ENCODE assay signal across 9 mouse cellular contexts in the genomic region with DNA sequence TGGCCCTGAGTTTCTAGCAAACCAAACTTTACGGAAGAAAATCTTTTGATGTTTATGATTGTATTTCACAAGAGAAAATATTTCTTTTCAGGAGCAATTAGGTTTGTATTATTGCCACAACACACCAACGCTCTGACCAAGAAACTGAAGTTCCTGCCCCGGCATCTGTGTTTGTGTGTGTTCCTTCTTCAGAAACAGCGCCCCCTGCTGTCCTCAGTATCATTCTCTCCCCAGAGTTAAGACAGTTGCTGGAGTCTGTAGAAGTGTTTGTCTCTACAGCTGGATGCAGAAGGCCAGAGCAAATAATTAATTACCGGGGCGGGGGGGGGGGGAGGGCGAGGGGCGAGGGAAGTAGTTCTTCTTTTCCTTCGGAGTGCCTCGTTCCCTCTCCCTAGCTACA. TPM values are rescaled to one million over a fixed set of nuclear protein-coding genes. Genes with fewer than 3 reads are reported as not detected.
DNase-seq lines count a peak whose midpoint lies in the region; ATAC-seq and TF ChIP-seq lines count a peak whose summit lies in the region.
"Had no signal": no experiment of that assay in that cellular context is flagged by ENCODE, and none has a peak within 500 bp of the region (broad histone marks: within the 10 kb centered on the region; RNA-seq: fewer than 3 reads in every experiment).

No protein-coding gene starts in this region.

- peak; percentile 74 for TF ChIP-seq CTCF in hindbrain, postnatal 0 days (IDR thresholded peaks at IDR 0.05; ENCODE audit: low read depth)

- H3K9ac ChIP-seq in embryonic facial prominence, embryonic 14.5 days (ENCODE audit: low read depth, low read length) = no peak overlapping the region
- H3K9ac ChIP-seq in hindbrain, postnatal 0 days (replicated peaks; ENCODE audit: low read length) = no peak overlapping the region
- no peak overlapping the region for H3K9ac ChIP-seq in midbrain, embryonic 12.5 days (replicated peaks)
- H3K9ac ChIP-seq in stomach, embryonic 14.5 days (replicated peaks; ENCODE audit: low read depth, low read length) = no peak overlapping the region
- H3K9ac ChIP-seq: limb, embryonic 15.5 days had no signal

- WGBS in embryonic facial prominence, embryonic 14.5 days = 29% methylated on average over 8 of the region's 10 CpGs
- WGBS in hindbrain, postnatal 0 days = 29% methylated on average over 6 of the region's 10 CpGs
- 25% methylated on average over 8 of the region's 10 CpGs for WGBS in midbrain, embryonic 12.5 days
- WGBS in stomach, embryonic 14.5 days = 20% methylated on average over 9 of the region's 10 CpGs

- H3K4me1 ChIP-seq in embryonic facial prominence, embryonic 14.5 days (ENCODE audit: control insufficient read depth, insufficient read depth, low read length) = peaks cover 5% of the 10 kb centered on the region
- 0 out of 2 replicates have a peak, but pooled peaks cover 12% of the 10 kb centered on the region for H3K4me1 ChIP-seq in hindbrain, postnatal 0 days (ENCODE audit: insufficient read depth, low read length)
- H3K4me1 ChIP-seq in midbrain, embryonic 12.5 days = peaks cover 16% of the 10 kb centered on the region
- no peaks in the 10 kb centered on the region for H3K4me1 ChIP-seq in stomach, embryonic 14.5 days (ENCODE audit: control insufficient read depth, insufficient read depth, low read length)

- DNase-seq in cerebellum, adult 11 months = peak; percentile 14
- DNase-seq in adrenal gland, postnatal 14 days = peak; percentile 87
- DNase-seq in embryonic facial prominence, embryonic 14.5 days (ENCODE audit: low spot score) = peak; percentile 84
- DNase-seq in hindbrain, postnatal 0 days (ENCODE audit: low spot score) = peak; percentile 86
- DNase-seq in left cerebral cortex, postnatal 14 days (ENCODE audit: low spot score in 2 of 2) = peak; percentile 45 to 81

- H3K9me3 ChIP-seq in embryonic facial prominence, embryonic 14.5 days (ENCODE audit: control insufficient read depth, low read length) = no peaks in the 10 kb centered on the region
- no peaks in the 10 kb centered on the region for H3K9me3 ChIP-seq in hindbrain, postnatal 0 days (ENCODE audit: low read length)
- no peaks in the 10 kb centered on the region for H3K9me3 ChIP-seq in midbrain, embryonic 12.5 days
- H3K9me3 ChIP-seq in stomach, embryonic 14.5 days (ENCODE audit: control insufficient read depth, low read depth, low read length) = no peaks in the 10 kb centered on the region
- H3K9me3 ChIP-seq: limb, embryonic 15.5 days had no signal

- peaks cover 31% of the 10 kb centered on the region for H3K27me3 ChIP-seq in embryonic facial prominence, embryonic 14.5 days (replicated peaks; ENCODE audit: control insufficient read depth, insufficient read depth, low read length)
- peaks cover 6% of the 10 kb centered on the region; the same call in 1 of the 2 replicates for H3K27me3 ChIP-seq in hindbrain, postnatal 0 days (ENCODE audit: insufficient read depth, low read length)
- peaks cover 32% of the 10 kb centered on the region for H3K27me3 ChIP-seq in midbrain, embryonic 12.5 days
- no peaks in the 10 kb centered on the region for H3K27me3 ChIP-seq in stomach, embryonic 14.5 days (ENCODE audit: control insufficient read depth, insufficient read depth, low read length)

- intact Hi-C loops in left cerebral cortex, postnatal 14 days (cut with DNase I) = loop anchor here (5.0 kb wide), 1 partner anchor 265 kb away; no protein-coding TSS in a partner anchor

- H3K36me3 ChIP-seq in embryonic facial prominence, embryonic 14.5 days (ENCODE audit: control insufficient read depth, insufficient read depth, low read length) = no peaks in the 10 kb centered on the region
- H3K36me3 ChIP-seq in hindbrain, postnatal 0 days (ENCODE audit: insufficient read depth, low read length) = no peaks in the 10 kb centered on the region
- no peaks in the 10 kb centered on the region for H3K36me3 ChIP-seq in midbrain, embryonic 12.5 days
- H3K36me3 ChIP-seq in stomach, embryonic 14.5 days (ENCODE audit: control insufficient read depth, insufficient read depth, low read length) = no peaks in the 10 kb centered on the region
- H3K36me3 ChIP-seq: limb, embryonic 15.5 days had no signal

- ATAC-seq in cerebellum, adult (ENCODE audit: insufficient number of reproducible peaks, low FRiP score, low TSS enrichment) = no peak
- ATAC-seq in embryonic facial prominence, embryonic 14.5 days (ENCODE audit: low read depth) = no peak
- no peak for ATAC-seq in hindbrain, postnatal 0 days
- peak; percentile 35; the same call in 1 of the 2 replicates for ATAC-seq in midbrain, embryonic 12.5 days (ENCODE audit: low FRiP score, low read depth)
- ATAC-seq in stomach, embryonic 14.5 days (ENCODE audit: insufficient number of reproducible peaks, insufficient read depth, low FRiP score, low read depth) = no peak

- H3K27ac ChIP-seq in embryonic facial prominence, embryonic 14.5 days (replicated peaks; ENCODE audit: low read depth, low read length) = no peak overlapping the region
- no peak overlapping the region for H3K27ac ChIP-seq in hindbrain, postnatal 0 days
- H3K27ac ChIP-seq in midbrain, embryonic 12.5 days (replicated peaks) = no peak overlapping the region
- H3K27ac ChIP-seq in stomach, embryonic 14.5 days (ENCODE audit: low read length) = no peak overlapping the region
- H3K27ac ChIP-seq: limb, embryonic 15.5 days had no signal

- H3K4me2 ChIP-seq in embryonic facial prominence, embryonic 14.5 days (ENCODE audit: low read depth, low read length) = no peak overlapping the region
- H3K4me2 ChIP-seq in hindbrain, postnatal 0 days (ENCODE audit: low read depth, low read length) = no peak overlapping the region
- no peak overlapping the region for H3K4me2 ChIP-seq in midbrain, embryonic 12.5 days (replicated peaks)
- peak overlapping the region; percentile 54 for H3K4me2 ChIP-seq in stomach, embryonic 14.5 days (replicated peaks; ENCODE audit: low read depth, low read length)

- H3K4me3 ChIP-seq in embryonic facial prominence, embryonic 14.5 days (ENCODE audit: low read depth, low read length) = 0 out of 2 replicates have a peak overlapping the region, but pooled peaks have one; percentile 57
- no peak overlapping the region for H3K4me3 ChIP-seq in hindbrain, postnatal 0 days (ENCODE audit: low read length)
- no peak overlapping the region for H3K4me3 ChIP-seq in midbrain, embryonic 12.5 days
- H3K4me3 ChIP-seq in stomach, embryonic 14.5 days (ENCODE audit: low read depth, low read length) = no peak overlapping the region; the same call in 1 of the 2 replicates

RNA-seq across cellular contexts. Expression of gene Avpr1a, which starts 1.0 kb away (rescaled TPM):
- total RNA-seq in adrenal gland, postnatal 14 days (2021) = 6.0 and 6.7 TPM in 2 replicates
- polyA plus RNA-seq in embryonic facial prominence, embryonic 14.5 days (2014; fragmentation: Nextera tagmentation; extraction: Ambion mirVana) = 3.6 and 4.0 TPM in 2 replicates
- total RNA-seq in hindbrain, postnatal 0 days (2014; rRNA removed) = 5.2 and 5.6 TPM in 2 replicates
- 2.9 and 3.1 TPM in 2 replicates for polyA plus RNA-seq in hindbrain, postnatal 0 days (2015; fragmentation: Nextera tagmentation; extraction: Ambion mirVana)
- 1 to 10 TPM in 1 of 2 experiments, under 1 TPM in 1; 0.46 to 1.1 TPM for total RNA-seq in left cerebral cortex, postnatal 14 days (2021)
- polyA plus RNA-seq in midbrain, embryonic 12.5 days (2016; fragmentation: Nextera tagmentation; extraction: Ambion mirVana) = 0.40 and 0.76 TPM in 2 replicates
- polyA plus RNA-seq in stomach, embryonic 14.5 days (2014; fragmentation: Nextera tagmentation; extraction: Ambion mirVana) = 13.1 and 14.5 TPM in 2 replicates

Comparison
In these comparisons a context has a peak if more than half of its experiments do, and no peak if none do; other contexts are left out.
1. DNase-seq: peak in every context shown above with its lines; median percentile 87 in adrenal gland, postnatal 14 days; 86 in hindbrain, postnatal 0 days; 84 in embryonic facial prominence, embryonic 14.5 days; 63 in left cerebral cortex, postnatal 14 days; 14 in cerebellum, adult 11 months.